Mouse (Mus musculus) midbrain, embryonic 11.5 days (tissue): ENCODE results near the gene Adh1. TPM values are rescaled to one million over a fixed set of nuclear protein-coding genes. Genes with fewer than 3 reads are reported as not detected.

Experiments used
- ATAC-seq: fragments of 200-750 bp; cut with Nextera tagmentation; 2 replicates; pipeline ENCODE4 v1.8.0; 2017; ENCODE audit warnings: moderate TSS enrichment, moderate library complexity; ENCODE audit not compliant: low FRiP score
- DNase-seq: peaks from one replicate; pipeline ENCODE4 v3.0.0; 2015; ENCODE audit warnings: low spot score; ENCODE audit errors: missing footprints
- H3K27ac ChIP-seq: fragments of 300-500 bp; sonication (generic); 2 replicates; pipeline ENCODE4 v1.5.1; 2014; ENCODE audit warnings: low read depth, low read length
- H3K27me3 ChIP-seq: fragments of 300-500 bp; sonication (generic); 2 replicates; pipeline ENCODE4 v1.6.1; 2014; ENCODE audit warnings: mild to moderate bottlenecking, low read length, moderate library complexity, mixed read lengths; ENCODE audit not compliant: control insufficient read depth, insufficient read depth
- H3K36me3 ChIP-seq: fragments of 300-500 bp; sonication (generic); 2 replicates; pipeline ENCODE4 v1.6.1; 2014; ENCODE audit warnings: mild to moderate bottlenecking, low read length, moderate library complexity, mixed read lengths; ENCODE audit not compliant: control insufficient read depth, insufficient read depth
- H3K4me1 ChIP-seq: fragments of 300-500 bp; sonication (generic); 2 replicates; pipeline ENCODE4 v1.6.1; 2014; ENCODE audit warnings: low read length; ENCODE audit not compliant: control insufficient read depth, insufficient read depth
- H3K4me2 ChIP-seq: fragments of 300-500 bp; sonication (generic); 2 replicates; pipeline ENCODE4 v1.6.1; 2014; ENCODE audit warnings: mild to moderate bottlenecking, moderate library complexity
- H3K4me3 ChIP-seq: fragments of 300-500 bp; sonication (generic); 2 replicates; pipeline ENCODE4 v1.5.1; 2014; ENCODE audit warnings: low read depth, low read length
- H3K9ac ChIP-seq: fragments of 300-500 bp; sonication (generic); 2 replicates; pipeline ENCODE4 v1.6.1; 2014; ENCODE audit warnings: low read length
- H3K9me3 ChIP-seq: fragments of 300-500 bp; sonication (generic); 2 replicates; pipeline ENCODE4 v1.6.1; 2016; ENCODE audit warnings: low read length; ENCODE audit not compliant: control insufficient read depth
- WGBS: fragments of 180-500 bp; shearing (Covaris S2); extraction: QIAGEN DNeasy Blood & Tissue Kit; methylation state at CpG from one replicate; pipeline ENCODE4 v1.1.7; 2014; 5-methylcytosine and 5-hydroxymethylcytosine counted together
- polyA plus RNA-seq: library from polyadenylated mRNA; unstranded; fragments of >200 nt; fragmentation: Nextera tagmentation; extraction: Ambion mirVana; gene quantifications from 2 replicates; pipeline ENCODE4 v1.2.1, GENCODE M21; 2014

The Adh1 gene
- polyA plus RNA-seq, 1 experiment from 2014 or later: 0.48 TPM

GRCm38 (mm10) chr3:138306290-138306683, 45.5 kb downstream of the Adh1 start:
- WGBS: 64% methylated on average over 8 of the region's 8 CpGs
- H3K4me3 ChIP-seq: no peak overlapping the region
- no peak for ATAC-seq
- H3K36me3 ChIP-seq: no peaks in the 10 kb centered on the region
- DNase-seq: peak; percentile 85
- H3K27me3 ChIP-seq: no peaks in the 10 kb centered on the region
- no peaks in the 10 kb centered on the region for H3K4me1 ChIP-seq
- no peaks in the 10 kb centered on the region for H3K9me3 ChIP-seq
- no peak overlapping the region for H3K27ac ChIP-seq
- no peak overlapping the region for H3K4me2 ChIP-seq
- no peak overlapping the region for H3K9ac ChIP-seq

GRCm38 (mm10) chr3:138309910-138310309, 49.1 kb downstream of the Adh1 start:
- Histone ChIP-seq H3K4me1 (no peaks in the 10 kb centered on the region), H3K36me3 (no peaks in the 10 kb centered on the region), H3K27ac (no peak overlapping the region), H3K4me3 (no peak overlapping the region), H3K9ac (no peak overlapping the region), H3K9me3 (no peaks in the 10 kb centered on the region), H3K27me3 (no peaks in the 10 kb centered on the region), H3K4me2 (no peak overlapping the region)
- DNase-seq: no peak
- no peak for ATAC-seq
- WGBS: 93% methylated on average over 8 of the region's 8 CpGs

GRCm38 (mm10) chr3:138311015-138311414, 50.2 kb downstream of the Adh1 start:
- no peak overlapping the region for H3K4me3 ChIP-seq
- H3K4me1 ChIP-seq: no peaks in the 10 kb centered on the region
- H3K27ac ChIP-seq: no peak overlapping the region
- H3K9me3 ChIP-seq: no peaks in the 10 kb centered on the region
- 86% methylated on average over 6 of the region's 6 CpGs for WGBS
- ATAC-seq (no peak), DNase-seq (no peak)
- H3K9ac ChIP-seq: no peak overlapping the region
- H3K27me3 ChIP-seq: no peaks in the 10 kb centered on the region
- no peak overlapping the region for H3K4me2 ChIP-seq
- H3K36me3 ChIP-seq: no peaks in the 10 kb centered on the region

- H3K4me1 ChIP-seq: no peaks in the 10 kb centered on the region
- DNase-seq (no peak), ATAC-seq (no peak)
- no peaks in the 10 kb centered on the region for H3K9me3 ChIP-seq
- no peak within 1 kb of the TSS for H3K4me3 ChIP-seq
- no peaks in the 10 kb centered on the region for H3K27me3 ChIP-seq
- no peak within 1 kb of the TSS for H3K9ac ChIP-seq
- no peak within 1 kb of the TSS for H3K4me2 ChIP-seq
- no peak within 1 kb of the TSS for H3K27ac ChIP-seq
- WGBS: 89% methylated on average over 5 of the region's 5 CpGs
- H3K36me3 ChIP-seq: no peaks in the 10 kb centered on the region
These were observed 52.2 kb downstream of the Adh1 start, which contains the start of gene Adh6a for GRCm38 (mm10) chr3:138312965-138313364. TSS of gene Adh6a (plus strand) at chr3:138313286.

GRCm38 (mm10) chr3:138316908-138317472, 56.2 kb downstream of the Adh1 start:
- 86% methylated on average over 2 of the region's 2 CpGs for WGBS
- H3K4me1 ChIP-seq: no peaks in the 10 kb centered on the region
- no peak overlapping the region for H3K9ac ChIP-seq
- no peak overlapping the region for H3K4me3 ChIP-seq
- H3K27me3 ChIP-seq: no peaks in the 10 kb centered on the region
- H3K27ac ChIP-seq: no peak overlapping the region
- no peaks in the 10 kb centered on the region for H3K9me3 ChIP-seq
- ATAC-seq: no peak
- no peak overlapping the region for H3K4me2 ChIP-seq
- H3K36me3 ChIP-seq: no peaks in the 10 kb centered on the region
- no peak for DNase-seq

DNA sequence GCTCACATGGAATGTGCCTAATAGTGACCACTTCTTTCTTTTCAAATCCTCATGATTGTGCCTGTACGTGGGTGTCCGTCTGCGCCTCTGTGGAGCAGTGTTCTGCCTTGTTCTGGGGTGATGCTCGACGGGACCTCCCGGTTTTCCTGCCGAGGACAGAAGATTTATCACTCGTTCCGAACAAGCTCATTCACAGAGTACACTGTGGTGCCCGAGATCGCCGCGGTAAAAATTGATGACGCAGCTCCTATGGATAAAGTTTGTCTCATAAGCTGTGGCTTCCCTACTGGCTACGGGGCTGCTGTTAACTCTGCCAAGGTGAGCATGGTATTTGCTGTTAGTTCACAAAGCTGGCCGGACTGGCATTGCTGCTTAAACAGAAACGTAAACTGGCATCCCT, 64.2 kb downstream of the Adh1 start:
- no peaks in the 10 kb centered on the region for H3K4me1 ChIP-seq
- H3K9ac ChIP-seq: no peak overlapping the region
- no peak overlapping the region for H3K4me3 ChIP-seq
- DNase-seq (no peak), ATAC-seq (no peak)
- peaks cover 2% of the 10 kb centered on the region; the same call in 1 of the 2 replicates for H3K9me3 ChIP-seq
- WGBS: 93% methylated on average over 17 of the region's 17 CpGs
- no peaks in the 10 kb centered on the region for H3K36me3 ChIP-seq
- H3K27me3 ChIP-seq: no peaks in the 10 kb centered on the region
- no peak overlapping the region for H3K27ac ChIP-seq
- no peak overlapping the region for H3K4me2 ChIP-seq

DNA sequence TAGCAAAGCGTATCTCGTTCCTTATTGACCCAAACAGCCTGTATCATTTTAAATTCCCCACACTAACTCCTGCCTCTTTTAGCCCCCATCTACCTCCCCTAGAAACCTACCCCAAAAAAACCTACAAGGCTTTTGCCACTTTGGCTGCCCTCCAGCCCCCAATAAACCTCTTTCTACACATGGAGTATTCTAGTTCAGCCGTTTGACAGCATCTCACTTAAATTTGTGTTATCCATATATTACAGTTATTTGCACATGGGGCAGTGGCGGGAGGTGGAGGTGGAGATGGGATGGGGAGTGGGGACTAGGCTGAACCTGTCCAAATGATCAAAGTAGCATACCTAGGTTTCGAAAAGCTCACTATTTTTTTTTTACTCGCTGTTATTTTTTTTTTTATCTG, 64.7 kb downstream of the Adh1 start:
- Histone ChIP-seq H3K4me3 (no peak overlapping the region), H3K4me1 (no peaks in the 10 kb centered on the region), H3K4me2 (no peak overlapping the region), H3K9me3 (peaks cover 2% of the 10 kb centered on the region; the same call in 1 of the 2 replicates), H3K9ac (no peak overlapping the region), H3K27me3 (no peaks in the 10 kb centered on the region), H3K27ac (no peak overlapping the region), H3K36me3 (no peaks in the 10 kb centered on the region)
- WGBS: 90% methylated on average over 6 of the region's 6 CpGs
- ATAC-seq (no peak), DNase-seq (no peak)

DNA sequence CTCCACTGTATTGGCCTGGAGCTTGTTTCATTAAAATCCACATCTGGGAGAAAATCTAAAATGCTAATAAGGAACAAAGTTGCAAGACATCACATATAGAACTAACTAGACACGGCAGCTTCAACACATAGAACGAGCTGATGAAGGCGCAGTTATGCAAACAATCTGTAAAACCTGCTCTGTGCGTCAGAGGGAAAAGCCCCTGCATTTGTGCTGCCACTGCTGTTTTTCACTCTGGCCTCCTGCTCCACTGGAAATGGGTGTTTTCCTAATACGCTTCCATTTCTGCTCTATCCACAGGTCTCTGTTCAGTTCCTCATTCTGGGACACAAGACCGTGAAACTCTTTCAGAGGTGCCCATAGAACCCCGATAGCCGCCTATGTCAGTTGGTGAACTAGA, 73.1 kb downstream of the Adh1 start:
- ATAC-seq (no peak), DNase-seq (no peak)
- H3K27ac ChIP-seq: no peak overlapping the region
- no peak overlapping the region for H3K9ac ChIP-seq
- H3K4me1 ChIP-seq: no peaks in the 10 kb centered on the region
- H3K27me3 ChIP-seq: no peaks in the 10 kb centered on the region
- no peaks in the 10 kb centered on the region for H3K36me3 ChIP-seq
- H3K9me3 ChIP-seq: no peaks in the 10 kb centered on the region
- no peak overlapping the region for H3K4me3 ChIP-seq
- no peak overlapping the region for H3K4me2 ChIP-seq
- WGBS: 91% methylated on average over 8 of the region's 8 CpGs

DNA sequence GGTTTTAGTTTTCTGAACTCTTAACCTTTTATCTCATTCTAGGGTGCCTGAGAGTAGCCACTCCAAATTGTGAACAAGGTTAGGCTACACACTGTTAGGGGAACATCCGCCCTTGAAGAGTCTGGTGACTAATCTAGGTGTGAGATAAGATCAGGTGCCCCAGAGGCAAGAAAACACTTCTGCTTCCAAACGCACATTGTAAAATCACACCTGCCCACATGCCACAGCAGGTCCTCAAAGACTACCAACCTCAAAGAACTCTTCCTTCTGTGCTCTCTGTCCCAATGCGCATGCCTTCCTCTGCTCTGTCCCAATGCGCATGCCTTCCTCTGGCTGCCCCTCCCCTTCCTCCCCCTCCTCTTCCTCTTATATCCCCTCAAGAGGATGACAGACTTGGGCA, 73.5 kb downstream of the Adh1 start:
- DNase-seq (no peak), ATAC-seq (no peak)
- Histone ChIP-seq H3K27ac (no peak overlapping the region), H3K27me3 (no peaks in the 10 kb centered on the region), H3K4me1 (no peaks in the 10 kb centered on the region), H3K9ac (no peak overlapping the region), H3K4me2 (no peak overlapping the region), H3K4me3 (no peak overlapping the region), H3K9me3 (no peaks in the 10 kb centered on the region), H3K36me3 (no peaks in the 10 kb centered on the region)
- 91% methylated on average over 4 of the region's 4 CpGs for WGBS
